14 mouse cellular contexts compared by ENCODE assay signal in genomic region chr2:145684891-145685290, GRCm38 (mm10).
"Had no signal": no experiment of that assay in that cellular context is flagged by ENCODE, and none has a peak within 500 bp of the region (broad histone marks: within the 10 kb centered on the region; RNA-seq: fewer than 3 reads in every experiment).

No protein-coding gene starts in this region.

- H3K27me3 ChIP-seq: neural tube, embryonic 15.5 days; stomach, embryonic 15.5 days had no signal

- H3K27ac ChIP-seq: neural tube, embryonic 15.5 days; stomach, embryonic 15.5 days; stomach, postnatal 0 days had no signal

- H3K4me3 ChIP-seq: neural tube, embryonic 15.5 days; stomach, embryonic 15.5 days had no signal

- DNase-seq: retina, postnatal 1 day; right cerebral cortex, postnatal 14 days; right cerebral cortex, postnatal 25 days; right cerebral cortex, postnatal 4 days; spleen, adult 18-20 months; thymus, adult 18-20 months; thymus, adult 2 months; thymus, postnatal 14 days; thymus, postnatal 25 days; thymus, postnatal 36 days; thymus, postnatal 4 days had no signal

- H3K36me3 ChIP-seq: neural tube, embryonic 15.5 days; stomach, embryonic 15.5 days had no signal

- H3K9me3 ChIP-seq: neural tube, embryonic 15.5 days; stomach, embryonic 15.5 days had no signal
